Mouse (Mus musculus) myocyte (in vitro differentiated cells): Measurements from ENCODE around the gene Pigk.

Source experiments
- CEBPB ChIP-seq: IDR thresholded peaks from 2 replicates; pipeline ENCODE4 v1.6.1; 2011; ENCODE audit warnings: mild to moderate bottlenecking, moderate library complexity; ENCODE audit not compliant: poor library complexity, insufficient read depth, severe bottlenecking
- E2F4 ChIP-seq: IDR thresholded peaks from one replicate; pipeline ENCODE4 v1.6.1; 2011; ENCODE audit warnings: mild to moderate bottlenecking, control low read depth, moderate library complexity; ENCODE audit not compliant: insufficient read depth
- MAX ChIP-seq: IDR thresholded peaks from one replicate; pipeline ENCODE4 v1.6.1; 2011; ENCODE audit warnings: low read depth, mild to moderate bottlenecking, control low read depth
- MYOD1 ChIP-seq, 3 experiments: IDR thresholded peaks; one replicate each; pipeline ENCODE4 v1.6.1; 2011; ENCODE audit warnings: control low read depth in 2 of 3, low read depth in 2 of 3, mild to moderate bottlenecking in 2 of 3, moderate library complexity in 1 of 3; ENCODE audit not compliant: insufficient read length in 2 of 3, control insufficient read depth in 1 of 3
- POLR2A ChIP-seq: IDR thresholded peaks from one replicate; pipeline ENCODE4 v1.6.1; 2011; ENCODE audit warnings: low read depth, mild to moderate bottlenecking, control low read depth, moderate library complexity; ENCODE audit not compliant: insufficient read length
- POLR2AphosphoS2 ChIP-seq: IDR thresholded peaks from one replicate; pipeline ENCODE4 v1.6.1; 2011; ENCODE audit warnings: low read depth, control low read depth; ENCODE audit not compliant: insufficient read length
- REST ChIP-seq: IDR thresholded peaks from one replicate; pipeline ENCODE4 v1.6.1; 2011; ENCODE audit warnings: mild to moderate bottlenecking, control low read depth, moderate library complexity; ENCODE audit not compliant: insufficient read depth, insufficient read length
- TCF12 ChIP-seq: IDR thresholded peaks from one replicate; pipeline ENCODE4 v1.6.1; 2011; ENCODE audit warnings: mild to moderate bottlenecking, control low read depth; ENCODE audit not compliant: poor library complexity, insufficient read depth, severe bottlenecking
- TCF3 ChIP-seq: IDR thresholded peaks from one replicate; pipeline ENCODE4 v1.6.1; 2011; ENCODE audit warnings: low read depth, control low read depth; ENCODE audit not compliant: insufficient read length
- USF1 ChIP-seq: IDR thresholded peaks from one replicate; pipeline ENCODE4 v1.6.1; 2011; ENCODE audit warnings: low read depth, mild to moderate bottlenecking, control low read depth, moderate library complexity

DNA sequence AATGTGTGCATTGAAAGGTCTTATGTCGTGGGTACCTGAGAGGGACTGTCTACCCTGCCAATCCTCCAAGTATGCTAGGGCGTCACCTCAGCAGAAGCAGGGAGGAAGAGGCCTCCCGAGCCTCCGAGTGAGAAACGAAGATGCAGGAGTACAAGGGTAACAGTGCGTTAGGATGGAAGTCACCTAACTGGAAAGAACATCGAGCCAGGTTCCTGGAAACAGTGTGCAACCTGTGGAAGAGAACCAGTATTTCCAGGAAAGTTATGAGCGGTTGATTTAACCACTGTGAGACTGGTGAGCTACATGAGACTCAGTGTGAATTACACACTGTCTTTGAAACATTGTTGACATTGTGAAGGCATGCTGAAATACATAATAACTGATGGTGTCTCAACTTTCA lies 48.4 kb downstream of the Pigk start:
- TF ChIP-seq POLR2A, result no peak
- no peak for TF ChIP-seq POLR2AphosphoS2
- TF ChIP-seq REST, result no peak
- TF ChIP-seq E2F4, result no peak
- no peak for TF ChIP-seq TCF12
- TF ChIP-seq MAX, result no peak
- no peak for TF ChIP-seq CEBPB
- TF ChIP-seq MYOD1 (IDR thresholded peaks at IDR 0.05; ENCODE audit: control insufficient read depth in 1 of 3, insufficient read length in 2 of 3, low read depth in 2 of 3), result no peak
- TF ChIP-seq USF1, result no peak
- TF ChIP-seq TCF3, result no peak
